Mouse (Mus musculus): ENCODE data around the gene Fgf4. TPM values are rescaled to one million over a fixed set of nuclear protein-coding genes. Genes with fewer than 3 reads are reported as not detected.
A peak's percentile ranks its signal among the peaks of the same experiment; 100 is the strongest.

Gene Fgf4
- polyA plus RNA-seq (2015; fragmentation: Nextera tagmentation; extraction: Ambion mirVana), result not detected in 2 replicates

DNA sequence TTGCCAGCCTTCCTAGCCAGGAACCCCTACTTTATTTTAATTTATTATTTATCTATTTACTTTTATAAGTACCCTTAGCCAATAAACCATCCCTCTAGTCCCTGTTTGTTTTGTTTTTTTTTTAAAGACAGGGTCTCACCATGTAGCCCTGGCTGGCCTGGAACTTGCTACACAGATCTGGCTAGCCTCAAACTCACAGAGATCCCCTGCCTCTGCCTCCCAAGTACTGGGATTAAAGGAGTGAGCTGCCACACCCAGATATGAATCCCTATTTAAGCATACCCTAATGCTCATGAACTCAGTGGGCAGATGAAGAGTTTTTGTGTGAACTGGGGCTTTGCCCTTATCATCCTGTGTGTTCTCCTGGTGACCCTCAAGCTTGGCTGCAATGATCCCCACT lies at the start of gene Fgf4:
Gene Fgf4 (plus strand): TSS at position 301 of the 400 bp plus-strand sequence.
- no peak within 1 kb of the TSS for H3K4me3 ChIP-seq
- no peak for ATAC-seq (ENCODE audit: low FRiP score)
- peaks cover 37% of the 10 kb centered on the region for H3K27me3 ChIP-seq
- H3K4me1 ChIP-seq (replicated peaks), result no peaks in the 10 kb centered on the region
- no peak within 1 kb of the TSS for H3K27ac ChIP-seq
- no peak within 1 kb of the TSS for H3K9ac ChIP-seq
- H3K9me3 ChIP-seq, result no peaks in the 10 kb centered on the region
- H3K36me3 ChIP-seq, result no peaks in the 10 kb centered on the region
- H3K4me2 ChIP-seq, result no peak within 1 kb of the TSS

DNA sequence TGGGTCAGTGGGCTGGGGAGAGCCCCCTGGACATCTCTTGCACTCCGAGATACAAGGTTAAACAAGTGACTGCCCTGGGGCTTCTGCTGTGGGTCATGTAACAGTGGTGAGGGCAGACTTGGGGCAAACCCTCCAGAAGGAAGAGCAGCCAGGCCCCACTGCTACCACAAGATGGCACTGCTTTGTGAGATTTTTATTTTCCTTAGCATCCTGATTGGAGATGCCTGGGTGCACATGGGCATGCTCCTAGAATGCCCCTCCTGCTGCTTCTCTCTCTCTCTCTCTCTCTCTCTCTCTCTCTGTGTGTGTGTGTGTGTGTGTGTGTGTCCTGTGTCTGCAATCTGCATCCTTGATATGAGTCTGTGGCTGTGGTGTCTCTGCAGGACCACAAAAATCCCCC lies 48.7 kb upstream of the Fgf4 start:
- 40% methylated on average over 1 of the region's 1 CpGs for WGBS

DNA sequence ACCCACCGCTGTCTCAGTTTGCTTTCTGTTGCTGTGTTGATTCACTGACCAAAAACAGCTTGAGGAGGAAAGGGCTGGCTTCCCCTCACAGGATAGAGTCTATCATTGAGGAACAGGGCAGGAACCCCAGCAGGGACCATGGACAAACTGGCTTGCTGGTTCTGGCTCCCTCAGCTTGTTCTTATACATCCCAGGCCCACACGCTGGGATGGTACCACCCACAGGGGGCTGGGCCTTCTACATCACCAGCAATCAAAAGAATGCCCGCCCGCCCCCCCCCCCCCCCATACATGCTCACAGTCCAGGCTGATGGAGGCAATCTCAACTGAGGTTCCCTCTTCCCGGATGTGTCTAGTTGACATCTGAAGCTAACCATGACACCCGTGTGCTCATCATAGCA lies 40.1 kb upstream of the Fgf4 start:
- no peak overlapping the region for H3K4me2 ChIP-seq
- H3K36me3 ChIP-seq, result no peaks in the 10 kb centered on the region
- no peaks in the 10 kb centered on the region for H3K27me3 ChIP-seq
- no peak for ATAC-seq (ENCODE audit: low FRiP score)
- H3K9me3 ChIP-seq, result no peaks in the 10 kb centered on the region
- H3K4me1 ChIP-seq (replicated peaks), result 0 out of 2 replicates have a peak, but pooled peaks cover 6% of the 10 kb centered on the region
- no peak overlapping the region for H3K27ac ChIP-seq
- WGBS, result 66% methylated on average over 6 of the region's 6 CpGs
- no peak overlapping the region for H3K4me3 ChIP-seq
- H3K9ac ChIP-seq, result no peak overlapping the region

More for the DNA sequence above, 48.7 kb upstream of the Fgf4 start:
- H3K27ac ChIP-seq, result no peak overlapping the region
- H3K36me3 ChIP-seq, result no peaks in the 10 kb centered on the region
- H3K27me3 ChIP-seq, result peaks cover 19% of the 10 kb centered on the region
- H3K4me1 ChIP-seq (replicated peaks), result peaks cover 22% of the 10 kb centered on the region
- H3K9ac ChIP-seq, result no peak overlapping the region
- no peaks in the 10 kb centered on the region for H3K9me3 ChIP-seq
- H3K4me3 ChIP-seq, result no peak overlapping the region
- no peak overlapping the region for H3K4me2 ChIP-seq
- 0 out of 2 replicates have a peak, but pooled peaks have one; percentile 41 for ATAC-seq (ENCODE audit: low FRiP score)

DNA sequence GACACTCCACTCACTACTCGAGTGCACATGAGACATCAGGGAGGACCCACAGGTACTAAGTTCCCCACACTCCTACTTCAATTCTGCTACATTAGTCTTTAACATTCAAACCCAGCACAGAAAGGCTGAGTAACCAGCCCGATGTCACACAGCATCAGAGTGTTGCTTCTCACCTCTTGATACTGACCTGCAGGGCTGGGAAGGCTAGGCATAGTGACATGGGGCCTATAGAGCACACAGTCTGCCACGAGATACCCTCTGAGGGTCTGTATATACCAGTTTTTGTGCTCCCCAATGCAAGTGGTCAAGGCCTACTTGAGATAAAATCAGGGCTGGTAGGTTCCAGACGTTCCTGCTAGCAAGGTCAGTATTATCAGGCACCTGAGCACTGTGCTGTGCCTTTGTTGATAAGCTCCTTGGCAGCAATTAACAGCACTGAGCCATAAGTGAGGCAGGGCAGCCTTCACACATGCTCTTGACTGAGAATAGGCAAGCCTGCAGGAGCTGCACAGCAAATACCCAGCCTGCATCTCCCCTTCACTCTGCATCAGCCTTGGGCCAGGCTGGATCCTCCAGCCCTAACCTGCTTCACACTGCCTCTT lies 39.1 kb upstream of the Fgf4 start:
- no peak for ATAC-seq (ENCODE audit: low FRiP score)

DNA sequence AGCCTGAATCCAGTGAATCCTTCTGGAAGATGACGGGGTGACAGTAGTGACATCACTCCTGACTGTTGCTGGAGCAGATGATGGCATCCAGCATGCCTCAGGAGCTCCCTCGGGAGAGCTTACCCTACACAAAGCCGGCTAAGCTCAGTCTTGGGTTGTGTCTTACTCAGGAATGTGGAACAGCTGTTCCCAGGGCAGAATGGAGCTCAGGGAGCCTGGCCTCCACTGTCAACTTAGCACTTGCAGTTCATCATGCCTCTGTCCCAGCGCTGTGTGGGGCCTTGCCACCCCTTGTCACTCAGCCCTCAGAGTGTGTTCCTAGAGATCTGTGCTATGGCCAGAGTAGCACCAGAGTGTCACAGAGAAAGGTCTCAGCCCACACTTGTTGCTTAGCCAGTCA lies 35.6 kb upstream of the Fgf4 start:
- Histone ChIP-seq H3K27ac (no peak overlapping the region), H3K4me1 (replicated peaks) (peaks cover 11% of the 10 kb centered on the region), H3K4me3 (no peak overlapping the region), H3K9me3 (no peaks in the 10 kb centered on the region), H3K4me2 (no peak overlapping the region), H3K27me3 (no peaks in the 10 kb centered on the region), H3K36me3 (no peaks in the 10 kb centered on the region), H3K9ac (no peak overlapping the region)
- ATAC-seq (ENCODE audit: low FRiP score), result no peak
- WGBS, result 41% methylated on average over 4 of the region's 4 CpGs

More for the DNA sequence above, 39.1 kb upstream of the Fgf4 start:
- Histone ChIP-seq H3K4me3 (no peak overlapping the region), H3K4me1 (replicated peaks) (0 out of 2 replicates have a peak, but pooled peaks cover 6% of the 10 kb centered on the region), H3K9ac (no peak overlapping the region), H3K4me2 (no peak overlapping the region), H3K36me3 (no peaks in the 10 kb centered on the region), H3K9me3 (no peaks in the 10 kb centered on the region), H3K27ac (no peak overlapping the region), H3K27me3 (no peaks in the 10 kb centered on the region)
- WGBS, result 78% methylated on average over 4 of the region's 4 CpGs

DNA sequence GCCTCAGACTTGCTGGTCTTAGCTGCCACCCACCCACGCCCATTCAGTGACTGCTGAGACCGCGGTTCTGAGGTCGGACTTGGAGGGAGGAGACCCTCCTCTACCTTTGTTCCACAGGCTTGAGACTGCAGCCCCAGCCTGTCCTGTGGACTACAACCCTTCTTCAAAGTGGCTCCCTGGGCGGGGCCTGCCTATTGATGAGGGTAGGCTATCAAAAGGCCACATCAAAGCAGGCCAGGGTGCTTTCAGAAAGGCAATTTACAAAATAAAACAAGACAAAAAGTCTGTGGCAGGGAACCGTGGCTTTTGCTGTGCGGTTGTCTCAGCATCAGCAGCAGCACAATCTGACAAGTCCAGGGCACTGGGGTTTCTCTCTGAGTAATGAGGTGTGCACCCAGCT lies 25.3 kb upstream of the Fgf4 start:
- Histone ChIP-seq H3K4me3 (no peak overlapping the region), H3K9me3 (peaks cover 13% of the 10 kb centered on the region), H3K27ac (no peak overlapping the region), H3K4me1 (replicated peaks) (peaks cover 8% of the 10 kb centered on the region), H3K4me2 (no peak overlapping the region), H3K9ac (no peak overlapping the region), H3K27me3 (peaks cover 31% of the 10 kb centered on the region), H3K36me3 (peaks cover 2% of the 10 kb centered on the region; the same call in 1 of the 2 replicates)
- ATAC-seq (ENCODE audit: low FRiP score), result no peak
- WGBS, result 27% methylated on average over 7 of the region's 7 CpGs

DNA sequence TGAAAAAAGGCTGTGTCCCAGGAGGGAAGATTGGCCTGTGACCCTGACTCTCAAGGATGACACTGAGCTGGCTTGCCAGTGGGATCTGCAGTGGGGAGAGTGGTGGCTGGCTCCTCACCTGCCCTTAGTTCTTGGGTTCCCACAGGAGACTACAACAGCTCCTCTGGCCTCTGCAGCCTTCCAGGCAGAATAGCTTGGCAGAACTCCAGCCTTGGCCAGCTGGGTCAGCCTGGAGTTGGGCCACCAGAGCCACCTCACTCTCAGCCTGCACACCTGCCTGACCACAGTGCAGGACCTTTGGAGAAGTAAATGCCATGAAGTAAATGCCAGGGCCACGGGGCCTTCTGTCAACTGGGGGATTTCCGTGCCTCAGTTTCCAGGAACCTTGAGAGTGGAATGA lies 23.2 kb upstream of the Fgf4 start:
- peaks cover 4% of the 10 kb centered on the region for H3K9me3 ChIP-seq
- H3K4me2 ChIP-seq, result no peak overlapping the region
- peaks cover 8% of the 10 kb centered on the region for H3K4me1 ChIP-seq (replicated peaks)
- no peak overlapping the region for H3K4me3 ChIP-seq
- ATAC-seq (ENCODE audit: low FRiP score), result no peak
- H3K36me3 ChIP-seq, result no peaks in the 10 kb centered on the region
- WGBS, result 92% methylated on average over 2 of the region's 2 CpGs
- no peak overlapping the region for H3K27ac ChIP-seq
- H3K9ac ChIP-seq, result no peak overlapping the region; the same call in 1 of the 2 replicates
- H3K27me3 ChIP-seq, result peaks cover 50% of the 10 kb centered on the region

DNA sequence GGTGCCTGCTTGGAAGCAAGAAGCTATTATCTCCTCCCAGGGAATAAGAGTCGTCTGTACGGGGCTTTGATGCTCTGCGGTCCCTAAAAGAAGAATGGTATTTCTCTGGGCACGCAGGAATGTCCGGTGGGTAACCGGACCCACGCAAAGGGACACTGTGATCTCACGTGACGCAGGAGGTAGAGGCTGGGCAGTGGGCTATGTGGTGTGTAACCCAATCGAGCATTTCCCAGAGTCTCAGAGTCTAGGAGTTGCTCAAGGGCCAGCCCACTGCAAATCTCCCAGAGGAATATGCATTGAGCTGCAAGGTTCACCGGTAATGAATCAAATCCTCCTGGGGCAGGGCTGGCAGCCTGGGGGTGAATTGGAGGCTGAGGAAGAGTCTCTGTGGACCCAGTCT lies 18.8 kb upstream of the Fgf4 start:
- Histone ChIP-seq H3K27me3 (peaks cover 58% of the 10 kb centered on the region), H3K4me2 (no peak overlapping the region), H3K27ac (no peak overlapping the region), H3K4me3 (no peak overlapping the region), H3K36me3 (no peaks in the 10 kb centered on the region), H3K9ac (no peak overlapping the region), H3K9me3 (no peaks in the 10 kb centered on the region), H3K4me1 (replicated peaks) (peaks cover 6% of the 10 kb centered on the region)
- 15% methylated on average over 11 of the region's 11 CpGs for WGBS
- no peak for ATAC-seq (ENCODE audit: low FRiP score)

DNA sequence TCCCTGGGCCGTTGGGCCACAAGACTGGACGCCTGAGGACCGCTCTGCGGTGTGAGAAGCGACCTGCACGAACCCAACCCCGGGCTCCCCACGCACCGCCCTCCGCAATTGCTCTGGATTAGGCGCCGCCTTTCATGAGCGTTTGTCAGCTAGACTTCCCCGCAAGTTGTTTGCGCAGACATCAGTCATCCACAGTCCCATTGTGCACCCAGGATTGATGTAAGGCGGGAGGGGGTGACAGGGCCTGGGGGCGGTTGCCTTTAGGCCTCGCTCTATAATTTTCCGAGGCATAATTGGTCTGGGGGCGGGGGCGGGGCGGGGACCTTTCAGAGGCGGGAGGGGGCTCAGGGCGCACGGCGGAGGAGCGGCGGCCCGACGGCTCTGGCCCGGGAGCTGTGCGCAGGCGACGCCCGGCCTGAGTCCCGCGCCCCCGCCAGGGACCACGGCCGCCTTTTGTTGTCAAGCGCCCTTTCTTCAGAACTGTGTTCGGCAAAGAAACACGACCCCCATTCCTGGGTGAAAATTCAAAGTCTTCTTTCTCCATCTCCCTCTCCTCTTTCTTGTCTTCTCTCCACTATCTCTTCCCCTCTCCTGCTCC lies 9.2 kb upstream of the Fgf4 start, which contains the start of gene Fgf3:
Gene Fgf3 (plus strand): TSS at position 193 of the 598 bp plus-strand sequence.
- Histone ChIP-seq H3K9me3 (no peaks in the 10 kb centered on the region), H3K27me3 (peaks cover 88% of the 10 kb centered on the region), H3K36me3 (no peaks in the 10 kb centered on the region), H3K4me2 (peak within 1 kb of the TSS; percentile 72), H3K27ac (peak within 1 kb of the TSS; percentile 48), H3K9ac (peak within 1 kb of the TSS; percentile 65), H3K4me3 (peak within 1 kb of the TSS; percentile 49), H3K4me1 (replicated peaks) (peaks cover 23% of the 10 kb centered on the region)
- ATAC-seq (ENCODE audit: low FRiP score), result 0 out of 2 replicates have a peak, but pooled peaks have one; percentile 29
- 1% methylated on average over 41 of the region's 43 CpGs for WGBS

DNA sequence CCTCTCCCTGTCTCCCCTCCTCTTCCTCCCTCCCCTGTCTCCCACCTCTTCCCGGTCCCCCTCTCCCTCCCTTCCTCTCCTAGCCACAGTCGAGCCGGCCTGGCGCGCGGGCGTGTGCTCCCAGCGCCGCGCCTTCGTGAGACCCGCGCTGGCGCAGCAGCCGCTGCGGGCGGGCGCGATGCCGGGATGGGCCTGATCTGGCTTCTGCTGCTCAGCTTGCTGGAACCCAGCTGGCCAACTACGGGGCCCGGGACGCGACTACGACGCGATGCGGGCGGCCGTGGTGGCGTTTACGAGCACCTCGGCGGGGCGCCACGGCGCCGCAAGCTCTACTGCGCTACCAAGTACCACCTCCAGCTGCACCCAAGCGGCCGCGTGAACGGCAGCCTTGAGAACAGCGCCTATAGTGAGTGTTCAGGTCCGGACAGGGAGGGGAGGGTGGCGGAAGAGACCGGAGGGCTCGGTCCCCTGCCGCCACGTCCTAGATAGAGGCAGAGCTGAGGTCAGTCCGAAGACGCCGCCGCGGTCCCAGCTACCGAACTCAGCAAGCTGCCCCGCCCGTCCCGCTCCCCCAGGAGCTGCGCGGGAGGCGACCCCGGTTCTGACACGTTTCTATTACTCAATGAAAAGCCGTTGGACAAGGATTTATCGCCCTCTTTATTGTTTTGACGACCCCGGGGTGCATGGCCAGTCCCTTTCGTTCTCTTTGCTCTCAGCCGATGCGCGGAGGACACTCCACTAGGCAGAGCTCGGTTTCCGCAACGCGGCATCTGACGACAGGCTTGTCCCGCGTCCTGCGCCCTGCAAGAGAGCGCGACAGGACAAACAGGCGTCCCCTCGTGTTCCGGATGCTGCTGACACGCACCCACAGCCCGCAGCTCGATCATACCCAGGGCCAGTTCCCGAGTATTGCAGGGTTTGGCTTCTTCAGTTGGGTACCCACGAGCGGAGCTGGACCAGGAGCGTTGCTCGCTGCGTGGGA lies 8.4 kb upstream of the Fgf4 start:
- H3K27ac ChIP-seq, result peak overlapping the region; percentile 48
- H3K36me3 ChIP-seq, result no peaks in the 10 kb centered on the region
- H3K4me1 ChIP-seq (replicated peaks), result peaks cover 23% of the 10 kb centered on the region
- H3K4me3 ChIP-seq, result peak overlapping the region; percentile 49
- ATAC-seq (ENCODE audit: low FRiP score), result peak; percentile 64
- under 1% methylated on average over 94 of the region's 94 CpGs for WGBS
- H3K4me2 ChIP-seq, result peak overlapping the region; percentile 72
- H3K9ac ChIP-seq, result peak overlapping the region; percentile 65
- H3K9me3 ChIP-seq, result no peaks in the 10 kb centered on the region
- H3K27me3 ChIP-seq, result peaks cover 95% of the 10 kb centered on the region

DNA sequence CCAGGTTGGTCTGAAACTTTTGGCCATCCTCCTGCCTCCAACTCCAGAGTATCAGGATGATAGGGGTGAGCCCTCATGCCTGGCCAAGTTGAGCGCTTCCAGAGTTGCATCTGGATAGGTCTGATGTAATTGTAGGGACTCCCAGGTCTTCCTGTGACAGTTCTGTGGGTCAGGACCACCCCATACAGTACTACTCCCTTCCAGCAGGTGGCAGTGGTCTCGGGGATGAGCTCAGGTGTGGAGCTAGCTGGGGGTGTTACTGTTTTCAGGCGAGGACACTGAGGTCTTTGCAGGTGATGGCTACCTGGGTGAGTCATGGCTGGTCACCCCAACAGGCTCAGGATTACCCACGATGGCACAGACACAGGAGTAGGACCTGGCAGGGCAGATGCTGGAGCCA lies 1.0 kb upstream of the Fgf4 start:
- Histone ChIP-seq H3K4me3 (no peak overlapping the region), H3K9me3 (no peaks in the 10 kb centered on the region), H3K27me3 (peaks cover 46% of the 10 kb centered on the region), H3K36me3 (no peaks in the 10 kb centered on the region), H3K9ac (no peak overlapping the region), H3K4me2 (no peak overlapping the region), H3K4me1 (replicated peaks) (no peaks in the 10 kb centered on the region), H3K27ac (no peak overlapping the region)
- WGBS, result 21% methylated on average over 4 of the region's 4 CpGs
- ATAC-seq (ENCODE audit: low FRiP score), result no peak

DNA sequence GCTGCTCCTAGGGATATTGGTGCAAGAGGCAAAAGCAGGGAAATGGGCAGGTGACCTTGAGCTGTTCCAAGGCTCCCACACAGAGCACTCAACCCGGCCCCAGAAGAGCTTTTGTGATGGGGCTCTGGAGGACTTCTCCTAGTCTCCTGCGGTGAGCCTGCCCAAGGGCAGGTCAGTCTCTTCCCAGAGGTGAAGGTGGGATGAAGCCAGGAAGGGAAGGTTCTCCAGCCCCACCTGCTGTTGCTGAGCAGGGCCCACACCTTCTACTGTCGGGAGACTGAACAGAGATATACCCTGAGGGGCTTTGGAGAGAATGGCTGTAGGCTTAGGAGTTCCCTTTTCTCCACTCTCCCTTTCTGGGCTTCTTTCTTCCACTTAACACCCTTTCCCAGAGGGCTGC lies 4.2 kb downstream of the Fgf4 start:
- WGBS, result 61% methylated on average over 3 of the region's 3 CpGs

More for the DNA sequence above, 4.2 kb downstream of the Fgf4 start:
- ATAC-seq (ENCODE audit: low FRiP score), result no peak
- Histone ChIP-seq H3K36me3 (no peaks in the 10 kb centered on the region), H3K4me1 (replicated peaks) (no peaks in the 10 kb centered on the region), H3K9ac (no peak overlapping the region), H3K27me3 (peaks cover 27% of the 10 kb centered on the region; the same call in 1 of the 2 replicates), H3K9me3 (no peaks in the 10 kb centered on the region), H3K4me3 (no peak overlapping the region), H3K27ac (no peak overlapping the region), H3K4me2 (no peak overlapping the region)

Measured in hindbrain, embryonic 13.5 days (tissue).